Mouse (Mus musculus): ENCODE data around the gene Islr2. TPM values are rescaled to one million over a fixed set of nuclear protein-coding genes. Genes with fewer than 3 reads are reported as not detected.

Islr2 gene
- total RNA-seq, 1 experiment from 2014 or later: 5.5 TPM

- ATAC-seq (replicated peaks in 1 of 2; ENCODE audit: insufficient read depth in 1 of 2, low FRiP score in 2 of 2, low TSS enrichment in 1 of 2, low read depth in 1 of 2, poor library complexity in 2 of 2, severe bottlenecking in 2 of 2): no peak
These were observed 2.9 kb downstream of the Islr2 start for GRCm38 (mm10) chr9:58201091-58201842.

- no peak for ATAC-seq (replicated peaks in 1 of 2; ENCODE audit: insufficient read depth in 1 of 2, low FRiP score in 2 of 2, low TSS enrichment in 1 of 2, low read depth in 1 of 2, poor library complexity in 2 of 2, severe bottlenecking in 2 of 2)
These were observed 3.6 kb downstream of the Islr2 start for GRCm38 (mm10) chr9:58200270-58201090.

- ATAC-seq (replicated peaks in 1 of 2; ENCODE audit: insufficient read depth in 1 of 2, low FRiP score in 2 of 2, low TSS enrichment in 1 of 2, low read depth in 1 of 2, poor library complexity in 2 of 2, severe bottlenecking in 2 of 2): no peak
These were observed 4.5 kb downstream of the Islr2 start for GRCm38 (mm10) chr9:58199381-58200269.

- ATAC-seq (replicated peaks in 1 of 2; ENCODE audit: insufficient read depth in 1 of 2, low FRiP score in 2 of 2, low TSS enrichment in 1 of 2, low read depth in 1 of 2, poor library complexity in 2 of 2, severe bottlenecking in 2 of 2): no peak
These were observed 5.2 kb downstream of the Islr2 start for GRCm38 (mm10) chr9:58198801-58199371.

GRCm38 (mm10) chr9:58197781-58198701 is 6.1 kb downstream of the Islr2 start:
- ATAC-seq (replicated peaks in 1 of 2; ENCODE audit: insufficient read depth in 1 of 2, low FRiP score in 2 of 2, low TSS enrichment in 1 of 2, low read depth in 1 of 2, poor library complexity in 2 of 2, severe bottlenecking in 2 of 2): peak in 1 of 2 experiments; percentile 49; a peak in 1 of 4 replicates

GRCm38 (mm10) chr9:58196610-58197567 is 7.2 kb downstream of the Islr2 start:
- no peak for ATAC-seq (replicated peaks in 1 of 2; ENCODE audit: insufficient read depth in 1 of 2, low FRiP score in 2 of 2, low TSS enrichment in 1 of 2, low read depth in 1 of 2, poor library complexity in 2 of 2, severe bottlenecking in 2 of 2)

- no peak for ATAC-seq (replicated peaks in 1 of 2; ENCODE audit: insufficient read depth in 1 of 2, low FRiP score in 2 of 2, low TSS enrichment in 1 of 2, low read depth in 1 of 2, poor library complexity in 2 of 2, severe bottlenecking in 2 of 2)
These were observed 8.0 kb downstream of the Islr2 start for GRCm38 (mm10) chr9:58196141-58196540.

- no peak for ATAC-seq (replicated peaks in 1 of 2; ENCODE audit: insufficient read depth in 1 of 2, low FRiP score in 2 of 2, low TSS enrichment in 1 of 2, low read depth in 1 of 2, poor library complexity in 2 of 2, severe bottlenecking in 2 of 2)
These were observed 8.4 kb downstream of the Islr2 start for GRCm38 (mm10) chr9:58195671-58196070.

GRCm38 (mm10) chr9:58194222-58194621 is 9.9 kb downstream of the Islr2 start:
- no peak for ATAC-seq (replicated peaks in 1 of 2; ENCODE audit: insufficient read depth in 1 of 2, low FRiP score in 2 of 2, low TSS enrichment in 1 of 2, low read depth in 1 of 2, poor library complexity in 2 of 2, severe bottlenecking in 2 of 2)

- no peak for ATAC-seq (replicated peaks in 1 of 2; ENCODE audit: insufficient read depth in 1 of 2, low FRiP score in 2 of 2, low TSS enrichment in 1 of 2, low read depth in 1 of 2, poor library complexity in 2 of 2, severe bottlenecking in 2 of 2)
These were observed 19.7 kb downstream of the Islr2 start for GRCm38 (mm10) chr9:58184456-58184855.

- no peak for ATAC-seq (replicated peaks in 1 of 2; ENCODE audit: insufficient read depth in 1 of 2, low FRiP score in 2 of 2, low TSS enrichment in 1 of 2, low read depth in 1 of 2, poor library complexity in 2 of 2, severe bottlenecking in 2 of 2)
These were observed 24.7 kb downstream of the Islr2 start for GRCm38 (mm10) chr9:58179390-58179789.

GRCm38 (mm10) chr9:58177165-58177564 is 27.0 kb downstream of the Islr2 start:
- ATAC-seq (replicated peaks in 1 of 2; ENCODE audit: insufficient read depth in 1 of 2, low FRiP score in 2 of 2, low TSS enrichment in 1 of 2, low read depth in 1 of 2, poor library complexity in 2 of 2, severe bottlenecking in 2 of 2): no peak

GRCm38 (mm10) chr9:58175745-58176487 is 28.2 kb downstream of the Islr2 start:
- ATAC-seq (replicated peaks in 1 of 2; ENCODE audit: insufficient read depth in 1 of 2, low FRiP score in 2 of 2, low TSS enrichment in 1 of 2, low read depth in 1 of 2, poor library complexity in 2 of 2, severe bottlenecking in 2 of 2): no peak

GRCm38 (mm10) chr9:58174818-58175251 is 29.3 kb downstream of the Islr2 start:
- ATAC-seq (replicated peaks in 1 of 2; ENCODE audit: insufficient read depth in 1 of 2, low FRiP score in 2 of 2, low TSS enrichment in 1 of 2, low read depth in 1 of 2, poor library complexity in 2 of 2, severe bottlenecking in 2 of 2): no peak

GRCm38 (mm10) chr9:58172863-58173262 is 31.3 kb downstream of the Islr2 start:
- no peak for ATAC-seq (replicated peaks in 1 of 2; ENCODE audit: insufficient read depth in 1 of 2, low FRiP score in 2 of 2, low TSS enrichment in 1 of 2, low read depth in 1 of 2, poor library complexity in 2 of 2, severe bottlenecking in 2 of 2)
